Comparison of ENCODE assay signal across 8 mouse cellular contexts in the genomic region with DNA sequence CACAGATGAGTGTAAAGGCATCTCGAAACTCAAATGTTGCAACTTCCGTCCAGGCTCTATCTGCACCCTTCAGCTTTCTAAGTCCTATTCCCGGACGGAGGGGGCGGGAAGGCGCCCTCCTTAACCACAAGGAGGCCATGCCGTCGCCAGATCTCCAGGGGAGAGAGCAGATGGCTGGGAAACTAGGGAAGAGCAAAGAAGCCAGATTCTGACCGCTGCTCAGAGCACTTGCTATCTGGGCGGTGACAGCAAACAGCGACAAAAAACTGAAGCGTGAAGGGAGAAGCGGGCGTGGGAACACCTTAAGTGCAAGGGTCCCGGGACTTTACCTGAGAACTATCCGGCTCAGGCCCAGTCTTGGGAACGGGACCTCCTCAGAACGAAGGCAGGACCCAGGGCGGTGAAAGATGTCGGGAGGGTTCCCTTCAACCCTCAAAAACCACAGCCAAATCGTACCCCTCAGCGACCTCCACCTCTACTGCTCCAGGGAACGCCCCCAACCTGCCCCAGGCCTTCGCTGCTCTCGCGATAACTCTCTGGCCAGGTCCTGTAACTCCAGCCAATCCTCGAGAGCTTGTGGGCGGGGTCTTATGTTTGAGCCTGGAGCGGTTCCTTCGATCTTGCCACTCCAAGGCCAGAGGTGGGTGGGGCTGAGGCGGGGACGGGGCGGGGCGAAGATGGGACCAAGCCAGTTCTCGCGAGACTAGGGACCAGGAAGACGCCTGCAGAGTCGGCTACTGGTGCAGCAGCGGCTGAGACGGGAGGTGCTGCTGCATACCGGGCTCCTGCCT. TPM values are rescaled to one million over a fixed set of nuclear protein-coding genes. Genes with fewer than 3 reads are reported as not detected.
DNase-seq lines count a peak whose midpoint lies in the region; ATAC-seq and TF ChIP-seq lines count a peak whose summit lies in the region.

A gene (minus strand): TSS at position 507 of the 791 bp plus-strand sequence.
A gene (plus strand): TSS at position 691 of the 791 bp plus-strand sequence.

- peak within 1 kb of the TSS; percentile 90 for H3K9ac ChIP-seq in ES-E14 (ENCODE audit: insufficient read depth, low read depth, low read length, poor library complexity, severe bottlenecking)
- H3K9ac ChIP-seq in forebrain, embryonic 15.5 days (replicated peaks): peak within 1 kb of the TSS; percentile 84

- WGBS in forebrain, embryonic 15.5 days: under 1% methylated on average over 41 of the region's 41 CpGs
- under 1% methylated on average over 41 of the region's 41 CpGs for WGBS in lung, adult 2 months

- no peaks in the 10 kb centered on the region for H3K9me3 ChIP-seq in ES-E14 (ENCODE audit: control insufficient read depth, insufficient read depth, low read depth, low read length)
- no peaks in the 10 kb centered on the region for H3K9me3 ChIP-seq in forebrain, embryonic 15.5 days

- peak; percentile 88; the same call in 1 of the 2 replicates for TF ChIP-seq POLR2A in lung, adult 2 months (IDR thresholded peaks at IDR 0.05; ENCODE audit: borderline replicate concordance, extremely low read depth, low read depth, low read length)

- in situ Hi-C loops in ES-E14 (cut with MboI; ENCODE audit: low sequenced_read_pairs in 2 of 2, unreplicated experiment in 2 of 2): no loop called here

- peak; percentile 98 for ATAC-seq in forebrain, embryonic 15.5 days (replicated peaks)
- peak; percentile 98 for ATAC-seq in neutrophil, adult 5-6 weeks (ENCODE audit: extremely low read depth, insufficient number of reproducible peaks, low FRiP score, poor library complexity, severe bottlenecking)

- no peaks in the 10 kb centered on the region for H3K36me3 ChIP-seq in ES-E14 (ENCODE audit: control insufficient read depth, insufficient read depth, low read length, poor library complexity, severe bottlenecking)
- H3K36me3 ChIP-seq in forebrain, embryonic 15.5 days: no peaks in the 10 kb centered on the region

- peak; percentile 100 for DNase-seq in ES-E14 (ENCODE audit: low read depth, low spot score)
- peak; percentile 98 for DNase-seq in cerebellum, adult 11-12 months
- peak; percentile 96 for DNase-seq in heart, postnatal 25 days (ENCODE audit: low spot score)
- peak; percentile 92 to 99 for DNase-seq in layer of hippocampus, adult 18-20 months (ENCODE audit: low spot score in 2 of 2)
- DNase-seq in lung, adult 2 months: peak; percentile 94
- peak; percentile 96 to 99 for DNase-seq in thymus, adult 18-20 months

- peak within 1 kb of the TSS; percentile 50 for H3K27ac ChIP-seq in ES-E14 (ENCODE audit: insufficient read depth, low read depth, low read length, poor library complexity, severe bottlenecking)
- H3K27ac ChIP-seq in forebrain, embryonic 15.5 days (replicated peaks): peak within 1 kb of the TSS; percentile 86

- H3K4me3 ChIP-seq in ES-E14 (ENCODE audit: insufficient read depth in 1 of 2, low read depth in 1 of 2, low read length in 2 of 2, poor library complexity in 1 of 2, severe bottlenecking in 1 of 2): peak within 1 kb of the TSS; percentile 92 to 98
- peak within 1 kb of the TSS; percentile 90 for H3K4me3 ChIP-seq in forebrain, embryonic 15.5 days
- H3K4me3 ChIP-seq in lung, adult 2 months (replicated peaks; ENCODE audit: extremely low read depth, low read depth, low read length): peak within 1 kb of the TSS; percentile 100

- H3K4me2 ChIP-seq in forebrain, embryonic 15.5 days (replicated peaks): peak within 1 kb of the TSS; percentile 87

- TF ChIP-seq CTCF in lung, adult 2 months (IDR thresholded peaks at IDR 0.05; ENCODE audit: insufficient read depth, low read length): no peak

- no peaks in the 10 kb centered on the region for H3K27me3 ChIP-seq in forebrain, embryonic 15.5 days

- H3K4me1 ChIP-seq in ES-E14 (ENCODE audit: control insufficient read depth in 2 of 2, insufficient read depth in 2 of 2, low read length in 2 of 2, poor library complexity in 1 of 2): peaks cover 0 to 7% of the 10 kb centered on the region in 2 experiments; a peak in 1 of 4 replicates
- peaks cover 38% of the 10 kb centered on the region for H3K4me1 ChIP-seq in forebrain, embryonic 15.5 days
- H3K4me1 ChIP-seq in lung, adult 2 months (ENCODE audit: control insufficient read depth, insufficient read depth, low read length): peaks cover 3% of the 10 kb centered on the region

- intact Hi-C loops in heart, postnatal 25 days (cut with DNase I): loop anchor here (5.0 to 10.0 kb wide), 2 partner anchors 331 to 374 kb away; a partner anchor contains a TSS

TF ChIP-seq in ES-E14, 5 proteins besides CTCF, POLR2A, EP300 and RAD21:
- TF ChIP-seq CHD2 (IDR thresholded peaks at IDR 0.05; ENCODE audit: low read depth, low read length) (peak; percentile 97), ZC3H11A (IDR thresholded peaks at IDR 0.05; ENCODE audit: borderline replicate concordance, low read depth, low read length) (no peak), HCFC1 (IDR thresholded peaks at IDR 0.05; ENCODE audit: borderline replicate concordance, insufficient read depth, low read length) (peak; percentile 54; the same call in 1 of the 2 replicates)

RNA-seq across cellular contexts. Expression of the first gene that starts in this region (rescaled TPM):
- total RNA-seq in ES-E14 (2012; rRNA removed): 52.8 and 56.3 TPM in 2 replicates
- 9.3 and 9.9 TPM in 2 replicates for polyA plus RNA-seq in forebrain, embryonic 15.5 days (2015; fragmentation: Nextera tagmentation; extraction: Ambion mirVana)
- 10 to 100 TPM; 13.8 to 14.8 TPM for total RNA-seq in heart, postnatal 25 days (2021)
- 10 to 100 TPM; 15.2 to 18.8 TPM for total RNA-seq in layer of hippocampus, adult 18-20 months (2021)
- polyA plus RNA-seq in lung, adult 2 months (2012; rRNA removed): 16.5 and 27.6 TPM in 2 replicates
- 49.0 and 55.1 TPM in 2 replicates for total RNA-seq in neutrophil, adult 5-6 weeks (2017)

RNA-seq across cellular contexts. Expression of the second gene that starts in this region (rescaled TPM):
- 40.1 and 45.1 TPM in 2 replicates for total RNA-seq in ES-E14 (2012; rRNA removed)
- 47.9 and 48.8 TPM in 2 replicates for polyA plus RNA-seq in forebrain, embryonic 15.5 days (2015; fragmentation: Nextera tagmentation; extraction: Ambion mirVana)
- total RNA-seq in heart, postnatal 25 days (2021): 10 to 100 TPM; 19.2 to 23.1 TPM
- total RNA-seq in layer of hippocampus, adult 18-20 months (2021): 10 to 100 TPM; 91.2 to 91.5 TPM
- polyA plus RNA-seq in lung, adult 2 months (2012; rRNA removed): 21.0 and 21.1 TPM in 2 replicates
- 79.4 and 80.3 TPM in 2 replicates for total RNA-seq in neutrophil, adult 5-6 weeks (2017)

Comparison
In these comparisons a context has a peak if more than half of its experiments do, and no peak if none do; other contexts are left out.
1. Peak in every context shown above with its lines: DNase-seq, ATAC-seq, H3K4me3 ChIP-seq and H3K27ac ChIP-seq.